Mouse (Mus musculus): ENCODE measurements around the gene Atxn1. TPM values are rescaled to one million over a fixed set of nuclear protein-coding genes. Genes with fewer than 3 reads are reported as not detected.

Atxn1 gene
- polyA plus RNA-seq, 1 experiment from 2014 or later, result 8.3 TPM

DNA sequence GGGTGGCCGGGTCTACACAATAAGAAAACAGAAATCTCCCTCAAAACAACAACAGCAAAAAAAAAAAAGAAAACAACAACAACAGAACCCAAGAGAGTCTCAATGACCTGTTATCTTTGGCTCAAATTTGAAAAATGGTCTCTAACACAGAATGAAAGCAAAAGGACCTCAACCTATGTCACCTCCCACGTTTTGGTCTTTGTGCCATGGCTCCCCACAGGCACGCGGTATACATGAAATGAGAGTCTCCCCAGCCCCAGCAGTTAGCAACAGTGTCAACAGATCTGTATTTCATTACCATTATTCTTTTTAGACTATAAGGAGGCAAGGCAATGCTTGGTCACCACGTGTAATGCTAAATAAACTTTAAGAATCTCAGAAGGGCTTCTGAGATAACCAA, 110.3 kb downstream of the Atxn1 start:
- in situ Hi-C loops (cut with MboI; ENCODE audit: low pct_unique_long_range_greater_than_20kb), result no loop called here
- no peak for TF ChIP-seq CTCF (IDR thresholded peaks at IDR 0.05)
- ATAC-seq (no peak), DNase-seq (ENCODE audit: low read depth, low spot score) (no peak)
- POLR2A ChIA-PET, result no interaction called here
- CTCF ChIA-PET, result interaction anchor here (0.9 kb wide), 1 partner anchor 88 kb away, joined by 3 read pairs; no protein-coding TSS in a partner anchor
- no peaks in the 10 kb centered on the region for H3K27me3 ChIP-seq

DNA sequence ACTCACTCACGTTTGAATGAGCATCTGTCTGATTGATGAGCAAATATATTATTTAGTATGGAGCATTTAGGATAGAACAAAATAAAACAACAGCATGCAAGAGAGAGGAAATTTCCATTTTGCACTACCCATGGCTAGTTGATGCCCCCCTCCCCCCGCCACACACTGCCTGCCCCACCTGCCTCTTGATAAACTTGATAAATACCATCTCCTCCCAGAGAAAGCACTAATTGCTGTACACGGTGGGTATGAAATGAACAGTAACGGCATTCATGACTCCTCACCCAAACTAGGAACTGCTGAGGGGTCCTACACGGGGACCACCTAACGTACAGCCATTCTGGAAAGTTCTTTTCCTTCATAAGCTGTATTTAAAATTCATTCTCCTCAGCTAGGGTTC, 111.1 kb downstream of the Atxn1 start:
- ATAC-seq, result no peak

DNA sequence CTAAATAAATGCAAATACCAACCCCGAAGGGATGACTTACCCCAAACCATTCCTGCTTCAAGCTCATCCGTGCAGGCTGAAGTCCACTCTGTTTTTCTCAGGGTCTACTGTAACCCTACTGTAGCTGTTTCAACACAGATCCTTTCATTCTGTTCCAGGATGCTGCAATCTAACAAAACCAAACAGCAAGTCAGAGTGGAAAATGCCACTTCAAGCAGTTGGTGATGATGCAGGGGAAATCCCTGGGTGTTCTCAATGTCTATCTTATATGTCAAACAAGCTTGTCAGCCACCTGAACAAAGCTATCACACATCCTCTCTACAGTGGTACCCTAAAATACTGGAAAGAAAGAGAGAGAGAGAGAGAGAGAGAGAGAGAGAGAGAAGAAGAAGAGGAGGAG, 112.5 kb downstream of the Atxn1 start:
- ATAC-seq, result no peak
- ChIA-PET POLR2A (interaction anchor here (0.6 kb wide), 1 partner anchor 19 kb away, joined by 4 read pairs; no protein-coding TSS in a partner anchor), CTCF (no interaction called here)
- H3K27me3 ChIP-seq, result no peaks in the 10 kb centered on the region
- TF ChIP-seq CTCF (IDR thresholded peaks at IDR 0.05), result no peak
- in situ Hi-C loops (cut with MboI; ENCODE audit: low pct_unique_long_range_greater_than_20kb), result no loop called here
- no peak for DNase-seq (ENCODE audit: low read depth, low spot score)

More for the DNA sequence above, 111.1 kb downstream of the Atxn1 start:
- ChIA-PET CTCF (interaction anchor here (0.9 kb wide), 1 partner anchor 89 kb away, joined by 3 read pairs; no protein-coding TSS in a partner anchor), POLR2A (no interaction called here)
- H3K27me3 ChIP-seq, result no peaks in the 10 kb centered on the region
- DNase-seq (ENCODE audit: low read depth, low spot score), result no peak
- no peak for TF ChIP-seq CTCF (IDR thresholded peaks at IDR 0.05)
- in situ Hi-C loops (cut with MboI; ENCODE audit: low pct_unique_long_range_greater_than_20kb), result no loop called here

DNA sequence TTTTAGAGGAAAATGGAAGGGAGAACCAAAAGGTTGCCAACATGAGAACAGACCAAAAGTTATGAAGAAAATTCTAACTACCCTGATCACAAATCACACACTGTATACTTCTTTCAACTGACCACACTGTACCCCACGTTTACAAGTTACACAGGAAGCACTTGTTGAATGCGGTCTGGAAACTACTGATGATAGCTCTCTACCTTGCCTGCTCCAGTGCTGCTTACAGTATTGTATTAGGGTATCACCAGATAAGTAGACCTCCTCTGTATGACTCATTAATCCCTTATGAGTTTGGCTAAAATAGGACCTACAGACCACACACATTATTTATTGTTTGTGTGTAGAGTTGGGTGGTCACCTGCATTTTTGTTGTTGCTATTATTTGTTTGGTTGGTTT, 113.1 kb downstream of the Atxn1 start:
- TF ChIP-seq CTCF (IDR thresholded peaks at IDR 0.05), result no peak
- POLR2A ChIA-PET, result no interaction called here
- H3K27me3 ChIP-seq, result no peaks in the 10 kb centered on the region
- no peak for ATAC-seq
- CTCF ChIA-PET, result no interaction called here
- DNase-seq (ENCODE audit: low read depth, low spot score), result no peak
- in situ Hi-C loops (cut with MboI; ENCODE audit: low pct_unique_long_range_greater_than_20kb), result no loop called here

DNA sequence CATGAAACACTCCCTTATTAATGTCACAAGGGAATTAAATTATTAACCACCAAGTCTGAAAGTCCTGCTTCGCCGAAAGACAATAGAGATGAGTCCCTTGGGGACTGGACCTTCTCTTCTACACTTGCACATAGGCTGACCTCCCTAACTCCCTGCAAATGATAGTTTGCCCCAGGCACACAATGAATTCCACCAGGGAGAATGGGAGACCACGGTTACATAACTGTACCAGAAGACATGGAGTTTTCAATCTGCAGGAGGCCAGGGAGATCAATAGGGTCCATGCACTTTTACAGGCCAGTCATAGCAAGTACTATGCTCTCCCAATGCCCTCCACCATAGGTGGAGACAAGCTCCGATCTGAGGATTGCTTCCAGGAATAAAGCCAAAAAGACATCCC, 113.7 kb downstream of the Atxn1 start:
- POLR2A ChIA-PET, result no interaction called here
- ATAC-seq, result no peak
- in situ Hi-C loops (cut with MboI; ENCODE audit: low pct_unique_long_range_greater_than_20kb), result no loop called here
- no peak for DNase-seq (ENCODE audit: low read depth, low spot score)
- H3K27me3 ChIP-seq, result no peaks in the 10 kb centered on the region
- CTCF ChIA-PET, result no interaction called here
- no peak for TF ChIP-seq CTCF (IDR thresholded peaks at IDR 0.05)

DNA sequence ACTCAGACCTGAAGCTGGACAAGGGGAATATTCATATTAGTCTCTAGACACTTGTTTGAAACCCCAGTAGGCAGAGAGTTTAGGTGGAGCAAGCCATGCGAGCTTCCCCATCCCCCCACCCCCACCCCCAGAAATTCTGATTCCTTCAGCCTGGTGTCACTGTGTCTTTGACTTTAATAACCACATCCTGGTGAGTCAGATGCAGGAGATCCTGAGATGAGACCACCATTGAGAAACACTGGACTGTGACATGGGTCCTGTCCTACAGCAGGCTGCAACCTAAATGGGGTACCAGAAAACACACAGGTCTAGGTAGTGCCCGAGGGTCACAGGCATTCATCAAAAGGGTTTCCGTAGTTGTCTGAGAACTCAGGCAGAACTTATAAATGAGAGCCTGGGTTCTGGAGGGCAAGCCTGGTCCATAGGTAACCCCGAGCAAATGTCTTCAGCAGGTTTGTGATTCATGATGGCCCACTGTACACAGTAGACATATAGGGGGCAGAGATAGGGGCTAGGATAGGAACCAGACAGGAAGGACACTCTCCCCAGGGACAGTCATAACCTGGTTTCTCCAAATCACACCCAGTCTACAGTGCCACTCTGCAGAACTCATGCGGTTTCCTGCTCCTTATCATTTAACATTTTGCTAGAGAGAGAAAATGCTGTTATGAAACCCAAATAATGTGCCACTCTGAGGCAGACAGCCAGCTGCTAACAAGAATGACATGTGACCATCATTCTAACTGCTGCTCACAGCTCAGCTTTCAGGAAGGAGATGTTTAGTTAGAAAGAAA, 114.4 kb downstream of the Atxn1 start:
- no peak for TF ChIP-seq CTCF (IDR thresholded peaks at IDR 0.05)
- in situ Hi-C loops (cut with MboI; ENCODE audit: low pct_unique_long_range_greater_than_20kb), result no loop called here
- CTCF ChIA-PET, result interaction anchor here (0.8 kb wide), 1 partner anchor 14 kb away, joined by 4 read pairs; no protein-coding TSS in a partner anchor

DNA sequence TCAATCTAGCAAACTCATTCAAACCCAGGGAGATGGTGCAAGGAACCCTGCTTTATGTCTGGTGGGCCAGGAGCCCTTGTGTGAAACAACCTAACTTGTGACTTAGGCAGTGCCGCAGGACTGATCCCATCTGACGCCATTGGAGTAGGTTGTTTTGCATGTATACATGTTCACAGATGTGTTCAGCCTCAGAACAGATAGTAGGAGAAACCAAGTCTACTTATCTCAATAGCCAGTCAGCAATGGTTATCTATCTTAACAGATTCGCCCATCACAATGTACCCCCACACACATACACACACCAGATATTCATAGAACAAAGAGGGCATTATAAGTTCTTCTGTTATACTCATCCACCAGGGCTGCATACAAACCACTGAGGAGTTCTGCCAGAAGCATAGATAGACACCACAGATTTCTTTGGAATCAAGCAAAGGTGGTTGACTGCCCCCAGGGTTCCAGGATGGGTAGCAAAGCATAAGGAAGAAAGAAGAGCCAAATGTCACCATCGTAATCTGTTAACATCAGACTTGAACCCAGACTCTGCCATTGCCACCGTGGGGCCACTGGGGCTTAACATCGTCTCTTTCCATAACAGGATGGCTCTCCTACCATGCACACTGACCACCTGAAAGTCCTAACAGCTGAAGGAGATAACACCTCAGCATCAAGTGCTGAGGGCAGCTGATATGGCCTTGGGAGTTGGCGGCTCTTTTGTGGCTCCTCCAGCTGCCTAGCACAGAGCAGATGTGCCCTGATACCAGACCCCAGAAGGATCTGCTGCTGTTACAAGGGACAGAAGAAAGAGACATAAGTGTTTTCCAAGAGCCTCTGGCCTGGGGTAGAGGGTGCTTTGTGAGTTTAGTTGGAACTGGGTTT, 115.4 kb downstream of the Atxn1 start:
- POLR2A ChIA-PET, result interaction anchor here (0.5 to 1.3 kb wide), 2 partner anchors 113 to 1246 kb away, joined by 3 to 8 read pairs; no protein-coding TSS in a partner anchor
- DNase-seq (ENCODE audit: low read depth, low spot score) (no peak), ATAC-seq (no peak)
- no peaks in the 10 kb centered on the region for H3K27me3 ChIP-seq
- TF ChIP-seq CTCF (IDR thresholded peaks at IDR 0.05), result no peak
- CTCF ChIA-PET, result interaction anchor here (0.8 kb wide), 1 partner anchor 15 kb away, joined by 4 read pairs; no protein-coding TSS in a partner anchor
- in situ Hi-C loops (cut with MboI; ENCODE audit: low pct_unique_long_range_greater_than_20kb), result no loop called here

More for the DNA sequence above, 114.4 kb downstream of the Atxn1 start:
- DNase-seq (ENCODE audit: low read depth, low spot score) (no peak), ATAC-seq (no peak)
- H3K27me3 ChIP-seq, result no peaks in the 10 kb centered on the region
- POLR2A ChIA-PET, result interaction anchor here (0.5 kb wide), 1 partner anchor 1245 kb away, joined by 8 read pairs; no protein-coding TSS in a partner anchor

DNA sequence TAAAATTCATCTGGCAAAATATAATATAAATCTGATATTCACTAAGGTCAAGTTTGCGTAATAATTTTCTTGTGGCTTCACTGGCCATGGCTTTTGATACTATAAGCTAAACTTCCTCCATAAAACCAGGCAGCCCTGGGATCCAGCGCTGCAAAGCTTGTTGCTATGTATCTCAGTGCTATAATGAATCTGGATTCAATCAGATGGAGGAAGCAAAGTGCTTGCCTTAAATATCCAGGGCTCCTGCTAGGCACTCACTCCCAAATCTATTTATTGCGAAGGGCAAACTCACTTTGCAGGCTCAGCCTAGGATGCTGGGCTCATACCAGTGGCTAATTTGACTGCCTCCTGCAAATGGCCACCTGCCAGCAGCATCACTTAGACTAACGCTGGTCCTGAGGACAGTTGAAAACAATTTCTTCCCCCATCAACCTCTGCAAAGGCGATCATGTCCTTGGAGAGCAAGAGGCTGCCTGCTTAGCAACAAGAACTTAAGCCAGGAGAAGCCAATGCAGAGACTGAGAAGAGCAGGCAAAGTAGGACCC, 122.2 kb downstream of the Atxn1 start:
- no peak for TF ChIP-seq CTCF (IDR thresholded peaks at IDR 0.05)
- no peak for DNase-seq (ENCODE audit: low read depth, low spot score)
- ChIA-PET POLR2A (no interaction called here), CTCF (interaction anchor here (1.2 kb wide), 1 partner anchor 23 kb away, joined by 3 read pairs; no protein-coding TSS in a partner anchor)
- in situ Hi-C loops (cut with MboI; ENCODE audit: low pct_unique_long_range_greater_than_20kb), result no loop called here
- no peak for ATAC-seq
- no peaks in the 10 kb centered on the region for H3K27me3 ChIP-seq

- DNase-seq (ENCODE audit: low read depth, low spot score) (no peak), ATAC-seq (peak; percentile 51)
- in situ Hi-C loops (cut with MboI; ENCODE audit: low pct_unique_long_range_greater_than_20kb), result no loop called here
- ChIA-PET POLR2A (no interaction called here), CTCF (interaction anchor here (0.7 kb wide), 1 partner anchor 42 kb away, joined by 3 read pairs; no protein-coding TSS in a partner anchor)
- no peaks in the 10 kb centered on the region for H3K27me3 ChIP-seq
- TF ChIP-seq CTCF (IDR thresholded peaks at IDR 0.05), result no peak
These were observed 124.9 kb downstream of the Atxn1 start for GRCm38 (mm10) chr13:45839901-45840300.

DNA sequence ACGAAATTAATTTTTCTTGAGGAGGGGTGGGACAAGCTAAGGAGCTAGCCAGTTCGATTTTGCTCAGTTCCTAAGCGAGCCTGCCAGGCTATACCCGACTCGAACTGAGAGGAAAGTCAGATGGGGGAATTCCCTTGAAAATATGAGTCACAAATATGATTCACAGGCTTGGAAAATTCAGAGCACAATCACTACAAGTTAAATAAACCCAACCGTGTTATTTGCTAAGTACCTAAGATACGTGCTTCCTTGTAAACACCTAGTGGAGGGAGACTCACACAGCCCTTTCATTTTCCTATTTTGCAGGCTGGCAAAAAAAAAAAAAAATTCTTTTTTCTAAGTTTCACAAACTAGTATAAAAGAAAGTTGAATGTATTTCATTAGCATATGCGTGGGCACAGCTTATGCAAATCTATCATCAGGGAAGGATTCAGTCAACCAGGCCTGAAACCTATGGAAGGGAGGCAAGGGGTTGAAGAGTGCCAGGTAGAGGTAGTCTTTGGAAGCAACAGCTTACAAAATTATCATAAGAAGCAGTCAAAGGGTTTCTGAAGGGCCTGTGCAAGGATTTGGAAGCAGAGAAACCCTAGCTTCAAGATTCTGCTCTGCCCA, 127.1 kb downstream of the Atxn1 start:
- no peaks in the 10 kb centered on the region for H3K27me3 ChIP-seq
- TF ChIP-seq CTCF (IDR thresholded peaks at IDR 0.05), result no peak
- DNase-seq (ENCODE audit: low read depth, low spot score) (no peak), ATAC-seq (peak; percentile 17)
- ChIA-PET CTCF (no interaction called here), POLR2A (interaction anchor here (0.6 kb wide), 1 partner anchor 74 kb away, joined by 4 read pairs; no protein-coding TSS in a partner anchor)
- in situ Hi-C loops (cut with MboI; ENCODE audit: low pct_unique_long_range_greater_than_20kb), result no loop called here

All from Patski (cell line).